Mouse (Mus musculus) stomach, postnatal 0 days (tissue): ENCODE measurements around the gene Ulk4. TPM values are rescaled to one million over a fixed set of nuclear protein-coding genes. Genes with fewer than 3 reads are reported as not detected.

ENCODE experiments used
- ATAC-seq: fragments of 200-750 bp; cut with Nextera tagmentation; 2 replicates; pipeline ENCODE4 v1.8.0; 2017; ENCODE audit not compliant: low FRiP score, low TSS enrichment
- DNase-seq: peaks from one replicate; pipeline ENCODE4 v3.0.0-alpha.2; 2016; ENCODE audit warnings: low spot score
- H3K27ac ChIP-seq: fragments of 300-500 bp; sonication (generic); replicated peaks from 2 replicates; pipeline ENCODE4 v1.5.1; 2014; ENCODE audit warnings: mild to moderate bottlenecking, control low read depth
- H3K27me3 ChIP-seq: fragments of 300-500 bp; sonication (generic); 2 replicates; pipeline ENCODE4 v1.6.1; 2014; ENCODE audit warnings: low read length; ENCODE audit not compliant: control insufficient read depth, insufficient read depth
- H3K36me3 ChIP-seq: fragments of 300-500 bp; sonication (generic); 2 replicates; pipeline ENCODE4 v1.6.1; 2014; ENCODE audit warnings: low read length, mixed read lengths; ENCODE audit not compliant: control insufficient read depth, insufficient read depth
- H3K4me1 ChIP-seq: fragments of 300-500 bp; sonication (generic); replicated peaks from 2 replicates; pipeline ENCODE4 v1.6.1; 2014; ENCODE audit warnings: antibody characterized with exemption; ENCODE audit not compliant: control insufficient read depth, insufficient read depth
- H3K4me2 ChIP-seq: fragments of 300-500 bp; sonication (generic); replicated peaks from 2 replicates; pipeline ENCODE4 v1.6.1; 2014; ENCODE audit warnings: low read depth, mild to moderate bottlenecking, control low read depth, moderate library complexity
- H3K4me3 ChIP-seq: fragments of 300-500 bp; sonication (generic); 2 replicates; pipeline ENCODE4 v1.5.1; 2014; ENCODE audit warnings: low read depth, low read length, control low read depth
- H3K9ac ChIP-seq: fragments of 300-500 bp; sonication (generic); 2 replicates; pipeline ENCODE4 v1.6.1; 2014; ENCODE audit warnings: mild to moderate bottlenecking, low read length, control low read depth, mixed read lengths
- H3K9me3 ChIP-seq: fragments of 300-500 bp; sonication (generic); 2 replicates; pipeline ENCODE4 v1.6.1; 2016; ENCODE audit warnings: low read length; ENCODE audit not compliant: control insufficient read depth
- CTCF ChIP-seq: IDR thresholded peaks from 2 replicates; pipeline ENCODE4 v1.5.1; 2016; ENCODE audit warnings: antibody characterized with exemption, low read depth, mild to moderate bottlenecking, moderate library complexity
- EP300 ChIP-seq: optimal IDR thresholded peaks from 2 replicates; pipeline ENCODE3; 2016; ENCODE audit warnings: antibody characterized with exemption
- WGBS: fragments of 180-500 bp; shearing (Covaris S2); extraction: QIAGEN DNeasy Blood & Tissue Kit; methylation state at CpG from one replicate; pipeline ENCODE4 v1.1.7; 2014; 5-methylcytosine and 5-hydroxymethylcytosine counted together
- polyA plus RNA-seq: library from polyadenylated mRNA; unstranded; fragments of >200 nt; fragmentation: Nextera tagmentation; extraction: Ambion mirVana; gene quantifications from 2 replicates; pipeline ENCODE4 v1.2.1, GENCODE M21; 2015

The Ulk4 gene
- polyA plus RNA-seq, 1 experiment from 2014 or later: 73.3 TPM

DNA sequence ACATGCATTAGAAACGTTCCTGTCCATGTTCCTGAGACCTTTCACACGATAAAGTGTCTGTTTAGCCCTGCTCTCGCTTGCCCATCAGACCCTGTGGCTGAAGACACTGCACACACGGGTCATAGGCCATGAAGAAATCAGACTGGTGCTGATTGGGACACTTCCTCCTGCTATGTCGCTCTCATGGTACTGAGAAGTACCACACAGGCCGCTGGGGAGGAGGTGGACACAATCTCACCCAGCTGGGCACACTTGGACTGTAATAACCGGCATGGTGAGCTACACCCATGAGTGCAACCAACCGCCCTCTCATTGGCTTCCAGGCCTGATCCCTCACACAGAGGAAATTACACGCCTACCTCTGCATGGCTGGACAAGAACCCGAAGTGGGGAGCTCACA, 58.8 kb downstream of the Ulk4 start:
- Histone ChIP-seq H3K4me3 (no peak overlapping the region), H3K9me3 (no peaks in the 10 kb centered on the region), H3K4me1 (no peaks in the 10 kb centered on the region), H3K36me3 (no peaks in the 10 kb centered on the region), H3K4me2 (no peak overlapping the region), H3K9ac (no peak overlapping the region), H3K27me3 (no peaks in the 10 kb centered on the region), H3K27ac (no peak overlapping the region)
- TF ChIP-seq EP300: no peak
- TF ChIP-seq CTCF: no peak
- WGBS: 84% methylated on average over 10 of the region's 10 CpGs
- DNase-seq (no peak), ATAC-seq (no peak)

DNA sequence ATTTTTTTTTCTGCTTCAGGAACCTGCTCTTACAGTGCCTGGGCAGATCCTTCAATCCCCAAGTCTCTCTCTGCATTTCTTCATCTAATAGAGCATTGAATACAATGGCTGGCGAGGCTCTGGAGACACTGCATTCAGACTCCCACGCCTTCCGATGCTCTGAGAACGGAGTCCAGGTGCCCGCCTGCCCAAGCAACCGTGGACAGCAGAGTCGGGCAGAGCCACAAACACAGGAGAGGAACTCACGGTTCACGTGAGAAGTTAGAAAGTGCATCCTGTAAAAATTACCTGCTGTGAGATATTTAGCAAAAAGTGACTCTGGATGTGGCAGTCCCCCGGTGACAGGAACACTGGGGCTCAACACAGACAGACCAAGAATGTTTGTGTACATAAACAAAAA, 59.3 kb downstream of the Ulk4 start:
- TF ChIP-seq EP300 (no peak), CTCF (no peak)
- H3K4me2 ChIP-seq: no peak overlapping the region
- ATAC-seq: no peak
- H3K36me3 ChIP-seq: no peaks in the 10 kb centered on the region
- no peak for DNase-seq
- no peak overlapping the region for H3K27ac ChIP-seq
- 88% methylated on average over 10 of the region's 10 CpGs for WGBS
- no peaks in the 10 kb centered on the region for H3K9me3 ChIP-seq
- H3K27me3 ChIP-seq: no peaks in the 10 kb centered on the region
- no peak overlapping the region for H3K9ac ChIP-seq
- H3K4me1 ChIP-seq: no peaks in the 10 kb centered on the region
- no peak overlapping the region for H3K4me3 ChIP-seq

- Histone ChIP-seq H3K9ac (no peak overlapping the region), H3K9me3 (no peaks in the 10 kb centered on the region), H3K27ac (no peak overlapping the region), H3K36me3 (no peaks in the 10 kb centered on the region), H3K27me3 (no peaks in the 10 kb centered on the region), H3K4me2 (no peak overlapping the region), H3K4me1 (no peaks in the 10 kb centered on the region), H3K4me3 (no peak overlapping the region)
- 0 out of 2 replicates have a peak, but pooled peaks have one; percentile 10 for ATAC-seq
- TF ChIP-seq CTCF (no peak), EP300 (no peak)
- WGBS: 75% methylated on average over 20 of the region's 20 CpGs
- DNase-seq: peak; percentile 8
Observed at GRCm38 (mm10) chr9:121216536-121217320, 60.3 kb downstream of the Ulk4 start.

DNA sequence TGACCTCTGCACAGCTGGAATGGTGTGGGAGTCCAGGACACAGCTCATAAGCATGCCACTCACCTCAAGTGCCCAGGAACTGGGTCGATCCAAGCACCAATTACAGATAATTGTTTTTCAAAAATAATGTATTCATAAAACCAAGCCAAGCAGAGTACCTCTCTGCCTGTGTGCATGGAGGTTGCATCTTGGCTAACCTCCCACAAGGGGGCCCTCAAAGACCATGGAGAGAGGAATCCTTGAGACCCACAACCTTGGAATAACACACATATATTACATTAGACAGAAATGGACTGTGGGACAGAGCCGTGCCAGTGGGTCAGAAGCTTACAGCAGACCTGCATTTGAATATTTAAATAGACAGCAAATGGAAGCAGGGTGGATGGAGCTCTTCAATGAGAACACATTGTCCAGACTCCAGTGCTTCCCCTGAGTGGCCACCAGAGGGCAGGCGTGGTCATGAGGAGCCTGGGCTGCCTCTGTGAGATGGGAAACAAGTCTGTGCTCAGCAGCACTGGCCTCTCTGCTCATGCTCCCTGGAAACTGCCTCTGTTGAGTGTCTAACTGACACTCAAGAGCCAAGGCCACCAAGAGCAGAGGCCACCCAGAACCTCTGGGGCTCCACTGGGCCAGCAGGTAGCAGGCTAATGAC, 61.5 kb downstream of the Ulk4 start:
- peak; percentile 64; the same call in 1 of the 2 replicates for ATAC-seq
- 18% methylated on average over 3 of the region's 3 CpGs for WGBS

GRCm38 (mm10) chr9:121212322-121212721, 64.7 kb downstream of the Ulk4 start:
- no peaks in the 10 kb centered on the region for H3K27me3 ChIP-seq
- H3K9ac ChIP-seq: no peak overlapping the region
- ATAC-seq (no peak), DNase-seq (peak; percentile 11)
- H3K4me2 ChIP-seq: no peak overlapping the region
- no peaks in the 10 kb centered on the region for H3K4me1 ChIP-seq
- no peaks in the 10 kb centered on the region for H3K9me3 ChIP-seq
- TF ChIP-seq CTCF (peak; percentile 37; the same call in 1 of the 2 replicates), EP300 (no peak)
- H3K4me3 ChIP-seq: no peak overlapping the region
- H3K36me3 ChIP-seq: no peaks in the 10 kb centered on the region
- no peak overlapping the region for H3K27ac ChIP-seq
- 59% methylated on average over 3 of the region's 3 CpGs for WGBS

More for the DNA sequence above, 61.5 kb downstream of the Ulk4 start:
- H3K9me3 ChIP-seq: no peaks in the 10 kb centered on the region
- H3K27ac ChIP-seq: no peak overlapping the region
- H3K36me3 ChIP-seq: no peaks in the 10 kb centered on the region
- H3K4me1 ChIP-seq: no peaks in the 10 kb centered on the region
- no peak overlapping the region for H3K9ac ChIP-seq
- no peak overlapping the region for H3K4me2 ChIP-seq
- no peaks in the 10 kb centered on the region for H3K27me3 ChIP-seq
- no peak overlapping the region for H3K4me3 ChIP-seq
- peak; percentile 71 for DNase-seq
- TF ChIP-seq EP300 (no peak), CTCF (peak; percentile 93)

DNA sequence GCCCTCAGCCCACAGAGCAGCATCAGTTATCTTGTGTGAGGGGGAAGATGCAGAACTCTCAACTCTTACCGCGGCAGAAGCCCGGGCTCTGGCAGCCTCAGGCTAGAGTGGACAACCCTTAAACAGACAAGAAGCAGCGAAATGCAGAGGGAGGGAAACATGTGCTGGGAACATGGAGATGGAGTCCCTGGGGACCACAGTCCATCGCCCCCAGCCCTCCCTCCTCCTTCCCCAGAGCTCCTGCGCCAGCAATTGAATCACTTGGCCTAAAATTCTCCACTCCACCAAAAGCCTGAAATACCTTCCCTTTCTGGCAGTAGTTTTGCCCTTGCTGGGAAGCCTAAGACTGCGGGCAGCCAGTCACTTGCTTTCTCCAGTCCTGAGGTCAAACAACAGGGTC, 72.0 kb downstream of the Ulk4 start:
- ATAC-seq (no peak), DNase-seq (peak; percentile 8)
- Histone ChIP-seq H3K9me3 (no peaks in the 10 kb centered on the region), H3K36me3 (no peaks in the 10 kb centered on the region), H3K4me2 (no peak overlapping the region), H3K9ac (no peak overlapping the region), H3K4me1 (no peaks in the 10 kb centered on the region), H3K27me3 (no peaks in the 10 kb centered on the region), H3K4me3 (no peak overlapping the region), H3K27ac (no peak overlapping the region)
- no peak for TF ChIP-seq CTCF
- TF ChIP-seq EP300: no peak
- WGBS: 70% methylated on average over 7 of the region's 7 CpGs
